Mouse (Mus musculus) frontal cortex, postnatal 14 days (tissue): Measurements from ENCODE around the gene Dcpp1.
"Not testable (repeated sequence)": the region's sequence is repeated elsewhere in the genome, so short reads cannot be mapped to it uniquely, and the experiment has no call there.

ENCODE experiments used
- DNase-seq, 2 experiments: peaks; one replicate each; pipeline ENCODE4 v3.0.0; 2022; ENCODE audit warnings: low spot score in 2 of 2

Gene Dcpp1

GRCm38 (mm10) chr17:23880576-23880975, at the start of gene Dcpp1, which contains the start of gene Dcpp2:
Dcpp1 (plus strand) TSS chr17:23880876.
Dcpp2 (plus strand) TSS chr17:23880880.
- DNase-seq: not testable (repeated sequence)

GRCm38 (mm10) chr17:23831201-23831600, 49.5 kb upstream of the Dcpp1 start:
- no peak for DNase-seq

GRCm38 (mm10) chr17:23836006-23836575, 44.6 kb upstream of the Dcpp1 start, which contains the start of gene Prss33:
Prss33 (minus strand) TSS chr17:23836056.
- no peak for DNase-seq

GRCm38 (mm10) chr17:23841145-23841544, 39.5 kb upstream of the Dcpp1 start:
- peak in 1 of 2 experiments; percentile 61 for DNase-seq

- no peak for DNase-seq
These were observed 37.4 kb upstream of the Dcpp1 start for GRCm38 (mm10) chr17:23843141-23843811.

GRCm38 (mm10) chr17:23843812-23844273, 36.8 kb upstream of the Dcpp1 start, which contains the start of the genes Prss32 and Prss41:
Prss32 (plus strand) TSS chr17:23843855.
Prss41 (minus strand) TSS chr17:23844172.
- DNase-seq: no peak

- DNase-seq: no peak
These were observed 30.6 kb upstream of the Dcpp1 start for GRCm38 (mm10) chr17:23850028-23850427.

- peak in 1 of 2 experiments; percentile 48 for DNase-seq
These were observed 29.6 kb upstream of the Dcpp1 start for GRCm38 (mm10) chr17:23850853-23851749.

- no peak for DNase-seq
These were observed 27.4 kb upstream of the Dcpp1 start for GRCm38 (mm10) chr17:23853292-23853691.

GRCm38 (mm10) chr17:23854229-23854765, 26.4 kb upstream of the Dcpp1 start:
- DNase-seq: no peak

- no peak for DNase-seq
These were observed 23.5 kb upstream of the Dcpp1 start for GRCm38 (mm10) chr17:23857193-23857592.

GRCm38 (mm10) chr17:23857913-23858312, 22.8 kb upstream of the Dcpp1 start:
- no peak for DNase-seq

- no peak for DNase-seq
These were observed 17.8 kb upstream of the Dcpp1 start for GRCm38 (mm10) chr17:23862926-23863325.

- DNase-seq: no peak
These were observed 12.9 kb upstream of the Dcpp1 start, which contains the start of gene Prss21 for GRCm38 (mm10) chr17:23867756-23868155. Prss21 (plus strand) TSS chr17:23868056.

GRCm38 (mm10) chr17:23868513-23868912, 12.2 kb upstream of the Dcpp1 start:
- no peak for DNase-seq

GRCm38 (mm10) chr17:23873884-23874856, 6.5 kb upstream of the Dcpp1 start:
- DNase-seq: peak in 1 of 2 experiments; percentile 27

GRCm38 (mm10) chr17:23876741-23877140, 3.9 kb upstream of the Dcpp1 start:
- DNase-seq: peak in 1 of 2 experiments; percentile 21

- no peak for DNase-seq
These were observed 3.5 kb upstream of the Dcpp1 start for GRCm38 (mm10) chr17:23877166-23877565.

- DNase-seq: not testable (repeated sequence)
These were observed 36.5 kb downstream of the Dcpp1 start, which contains the start of gene Dcpp3 for GRCm38 (mm10) chr17:23917158-23917557. Dcpp3 (plus strand) TSS chr17:23917458.

- peak; percentile 77 to 83 for DNase-seq
These were observed 43.9 kb downstream of the Dcpp1 start for GRCm38 (mm10) chr17:23924531-23925007.
